Mouse (Mus musculus): ENCODE measurements around the gene Olfr1367. TPM values are rescaled to one million over a fixed set of nuclear protein-coding genes. Genes with fewer than 3 reads are reported as not detected.

Gene Olfr1367
- polyA plus RNA-seq, 1 experiment = not detected

GRCm38 (mm10) chr13:21326657-21327211 lies 20.0 kb upstream of the Olfr1367 start:
- TF ChIP-seq POLR2A (IDR thresholded peaks at IDR 0.05; ENCODE audit: insufficient read depth, low read length) (no peak), EP300 (IDR thresholded peaks at IDR 0.05; ENCODE audit: insufficient read depth, low read depth, low read length) (no peak), CTCF (IDR thresholded peaks at IDR 0.05; ENCODE audit: low read depth, low read length) (peak; percentile 78)
- H3K4me3 ChIP-seq (ENCODE audit: low read depth, low read length) = peak overlapping the region; percentile 92
- no peaks in the 10 kb centered on the region for H3K4me1 ChIP-seq (ENCODE audit: control insufficient read depth, insufficient read depth, low read length)
- H3K27ac ChIP-seq (ENCODE audit: insufficient read depth, low read length) = 0 out of 2 replicates have a peak overlapping the region, but pooled peaks have one; percentile 33
- H3K27me3 ChIP-seq (ENCODE audit: control insufficient read depth, insufficient read depth, low read length, poor library complexity, severe bottlenecking) = no peaks in the 10 kb centered on the region; the same call in 1 of the 2 replicates
- no peaks in the 10 kb centered on the region for H3K9me3 ChIP-seq (replicated peaks; ENCODE audit: control insufficient read depth, insufficient read depth, low read length, poor library complexity, severe bottlenecking)
- H3K9ac ChIP-seq (ENCODE audit: low read depth, poor library complexity, severe bottlenecking) = peak overlapping the region; percentile 59
- H3K36me3 ChIP-seq (ENCODE audit: control insufficient read depth, insufficient read depth, low read length, poor library complexity, severe bottlenecking) = no peaks in the 10 kb centered on the region

DNA sequence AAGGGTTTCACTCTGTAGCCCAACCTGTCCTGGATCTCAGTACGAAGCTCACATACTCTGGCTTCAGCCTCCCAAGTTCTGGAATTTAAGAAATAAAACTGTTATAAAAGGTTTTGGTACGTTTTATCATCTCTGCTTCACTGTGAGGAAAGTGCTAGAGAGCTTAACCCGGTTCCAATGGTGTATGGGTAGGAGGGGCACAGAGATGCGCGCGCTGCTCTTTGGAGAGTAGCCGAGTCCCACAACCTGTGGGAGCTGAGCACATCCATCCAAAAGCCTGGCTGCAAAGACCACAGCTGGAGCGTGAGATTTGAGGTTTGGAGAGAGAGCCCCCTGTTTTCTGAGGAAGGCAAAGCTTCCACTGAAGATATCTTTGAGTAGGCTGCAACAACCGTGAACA lies 19.3 kb upstream of the Olfr1367 start:
- no peaks in the 10 kb centered on the region for H3K9me3 ChIP-seq (replicated peaks; ENCODE audit: control insufficient read depth, insufficient read depth, low read length, poor library complexity, severe bottlenecking)
- no peak overlapping the region for H3K27ac ChIP-seq (ENCODE audit: insufficient read depth, low read length)
- TF ChIP-seq POLR2A (IDR thresholded peaks at IDR 0.05; ENCODE audit: insufficient read depth, low read length) = no peak
- TF ChIP-seq EP300 (IDR thresholded peaks at IDR 0.05; ENCODE audit: insufficient read depth, low read depth, low read length) = no peak
- no peak for TF ChIP-seq CTCF (IDR thresholded peaks at IDR 0.05; ENCODE audit: low read depth, low read length)
- H3K27me3 ChIP-seq (ENCODE audit: control insufficient read depth, insufficient read depth, low read length, poor library complexity, severe bottlenecking) = no peaks in the 10 kb centered on the region; the same call in 1 of the 2 replicates
- H3K4me3 ChIP-seq (ENCODE audit: low read depth, low read length) = peak overlapping the region; percentile 92
- H3K36me3 ChIP-seq (ENCODE audit: control insufficient read depth, insufficient read depth, low read length, poor library complexity, severe bottlenecking) = no peaks in the 10 kb centered on the region
- no peaks in the 10 kb centered on the region for H3K4me1 ChIP-seq (ENCODE audit: control insufficient read depth, insufficient read depth, low read length)
- peak overlapping the region; percentile 59 for H3K9ac ChIP-seq (ENCODE audit: low read depth, poor library complexity, severe bottlenecking)

GRCm38 (mm10) chr13:21350593-21350992 lies 3.9 kb downstream of the Olfr1367 start:
- no peak overlapping the region for H3K27ac ChIP-seq (ENCODE audit: insufficient read depth, low read length)
- H3K4me3 ChIP-seq (ENCODE audit: low read depth, low read length) = no peak overlapping the region
- no peak for TF ChIP-seq EP300 (IDR thresholded peaks at IDR 0.05; ENCODE audit: insufficient read depth, low read depth, low read length)
- TF ChIP-seq POLR2A (IDR thresholded peaks at IDR 0.05; ENCODE audit: insufficient read depth, low read length) = no peak
- no peak for TF ChIP-seq CTCF (IDR thresholded peaks at IDR 0.05; ENCODE audit: low read depth, low read length)
- H3K4me1 ChIP-seq (ENCODE audit: control insufficient read depth, insufficient read depth, low read length) = no peaks in the 10 kb centered on the region
- no peaks in the 10 kb centered on the region for H3K27me3 ChIP-seq (ENCODE audit: control insufficient read depth, insufficient read depth, low read length, poor library complexity, severe bottlenecking)
- H3K9me3 ChIP-seq (replicated peaks; ENCODE audit: control insufficient read depth, insufficient read depth, low read length, poor library complexity, severe bottlenecking) = no peaks in the 10 kb centered on the region
- H3K36me3 ChIP-seq (ENCODE audit: control insufficient read depth, insufficient read depth, low read length, poor library complexity, severe bottlenecking) = no peaks in the 10 kb centered on the region
- no peak overlapping the region for H3K9ac ChIP-seq (ENCODE audit: low read depth, poor library complexity, severe bottlenecking)

- Histone ChIP-seq H3K36me3 (ENCODE audit: control insufficient read depth, insufficient read depth, low read length, poor library complexity, severe bottlenecking) (peaks cover 8% of the 10 kb centered on the region), H3K9ac (ENCODE audit: low read depth, poor library complexity, severe bottlenecking) (peak within 1 kb of the TSS; percentile 76), H3K27ac (ENCODE audit: insufficient read depth, low read length) (no peak within 1 kb of the TSS), H3K4me3 (ENCODE audit: low read depth, low read length) (peak within 1 kb of the TSS; percentile 73), H3K9me3 (replicated peaks; ENCODE audit: control insufficient read depth, insufficient read depth, low read length, poor library complexity, severe bottlenecking) (peaks cover 3% of the 10 kb centered on the region; the same call in 1 of the 2 replicates), H3K4me1 (ENCODE audit: control insufficient read depth, insufficient read depth, low read length) (no peaks in the 10 kb centered on the region), H3K27me3 (ENCODE audit: control insufficient read depth, insufficient read depth, low read length, poor library complexity, severe bottlenecking) (no peaks in the 10 kb centered on the region)
- TF ChIP-seq POLR2A (IDR thresholded peaks at IDR 0.05; ENCODE audit: insufficient read depth, low read length) (peak; percentile 77), EP300 (IDR thresholded peaks at IDR 0.05; ENCODE audit: insufficient read depth, low read depth, low read length) (no peak)
Observed at GRCm38 (mm10) chr13:21362621-21363248, 16.0 kb downstream of the Olfr1367 start, which contains the start of gene Zscan12. TSS of gene Zscan12 (plus strand) at chr13:21362820.

GRCm38 (mm10) chr13:21363719-21364118 lies 17.0 kb downstream of the Olfr1367 start:
- Histone ChIP-seq H3K36me3 (ENCODE audit: control insufficient read depth, insufficient read depth, low read length, poor library complexity, severe bottlenecking) (peaks cover 12% of the 10 kb centered on the region), H3K4me3 (ENCODE audit: low read depth, low read length) (peak overlapping the region; percentile 4; the same call in 1 of the 2 replicates)

DNA sequence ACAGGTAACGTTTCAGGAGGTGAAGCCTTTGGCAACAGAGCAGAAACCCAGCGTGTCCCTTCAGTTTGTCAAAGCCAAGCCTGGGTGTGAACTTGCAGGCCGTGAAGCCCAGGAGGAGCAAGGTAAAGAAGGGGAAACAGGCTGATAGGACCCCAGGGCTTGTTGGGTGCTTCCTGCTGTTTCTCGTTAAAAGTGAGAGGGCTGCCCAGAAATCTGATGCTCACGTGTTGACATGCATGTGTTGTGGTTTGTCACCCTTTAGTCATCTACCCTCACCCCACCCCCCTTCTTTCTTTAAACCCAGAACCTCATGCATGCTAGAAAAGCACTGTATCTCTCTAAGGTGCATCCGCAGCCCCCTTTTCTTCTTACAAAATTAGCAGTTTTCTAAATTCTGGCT lies 19.9 kb downstream of the Olfr1367 start:
- Histone ChIP-seq H3K4me3 (ENCODE audit: low read depth, low read length) (no peak overlapping the region), H3K36me3 (ENCODE audit: control insufficient read depth, insufficient read depth, low read length, poor library complexity, severe bottlenecking) (peaks cover 24% of the 10 kb centered on the region)

More at GRCm38 (mm10) chr13:21363719-21364118, 17.0 kb downstream of the Olfr1367 start:
- H3K9me3 ChIP-seq (replicated peaks; ENCODE audit: control insufficient read depth, insufficient read depth, low read length, poor library complexity, severe bottlenecking) = peaks cover 3% of the 10 kb centered on the region; the same call in 1 of the 2 replicates
- no peaks in the 10 kb centered on the region for H3K4me1 ChIP-seq (ENCODE audit: control insufficient read depth, insufficient read depth, low read length)
- H3K9ac ChIP-seq (ENCODE audit: low read depth, poor library complexity, severe bottlenecking) = no peak overlapping the region
- no peaks in the 10 kb centered on the region for H3K27me3 ChIP-seq (ENCODE audit: control insufficient read depth, insufficient read depth, low read length, poor library complexity, severe bottlenecking)
- no peak for TF ChIP-seq CTCF (IDR thresholded peaks at IDR 0.05; ENCODE audit: low read depth, low read length)
- TF ChIP-seq POLR2A (IDR thresholded peaks at IDR 0.05; ENCODE audit: insufficient read depth, low read length) = no peak
- TF ChIP-seq EP300 (IDR thresholded peaks at IDR 0.05; ENCODE audit: insufficient read depth, low read depth, low read length) = no peak
- H3K27ac ChIP-seq (ENCODE audit: insufficient read depth, low read length) = no peak overlapping the region

More for the DNA sequence above, 19.9 kb downstream of the Olfr1367 start:
- no peaks in the 10 kb centered on the region for H3K4me1 ChIP-seq (ENCODE audit: control insufficient read depth, insufficient read depth, low read length)
- no peak for TF ChIP-seq POLR2A (IDR thresholded peaks at IDR 0.05; ENCODE audit: insufficient read depth, low read length)
- H3K27me3 ChIP-seq (ENCODE audit: control insufficient read depth, insufficient read depth, low read length, poor library complexity, severe bottlenecking) = no peaks in the 10 kb centered on the region
- no peak overlapping the region for H3K27ac ChIP-seq (ENCODE audit: insufficient read depth, low read length)
- no peaks in the 10 kb centered on the region for H3K9me3 ChIP-seq (replicated peaks; ENCODE audit: control insufficient read depth, insufficient read depth, low read length, poor library complexity, severe bottlenecking)
- H3K9ac ChIP-seq (ENCODE audit: low read depth, poor library complexity, severe bottlenecking) = no peak overlapping the region

Measured in ES-Bruce4 (cell line).